Mouse (Mus musculus): ENCODE measurements around the gene Mast4. TPM values are rescaled to one million over a fixed set of nuclear protein-coding genes. Genes with fewer than 3 reads are reported as not detected.

The Mast4 gene
- total and polyA plus RNA-seq, 3 experiments = 2.7 to 7.0 TPM; not detected in 1

- Histone ChIP-seq H3K4me3 (ENCODE audit: control insufficient read depth in 1 of 2, insufficient read depth in 1 of 2, low read depth in 2 of 2, low read length in 2 of 2) (no peak overlapping the region), H3K27me3 (ENCODE audit: control insufficient read depth in 1 of 2, insufficient read depth in 2 of 2, low read length in 2 of 2) (no peaks in the 10 kb centered on the region; a peak in 2 of 4 replicates), H3K9ac (ENCODE audit: control insufficient read depth, low read depth, low read length, poor library complexity, severe bottlenecking) (no peak overlapping the region), H3K4me1 (ENCODE audit: control insufficient read depth in 1 of 2, insufficient read depth in 2 of 2, low read length in 2 of 2) (no peaks in the 10 kb centered on the region), H3K79me2 (ENCODE audit: control insufficient read depth, insufficient read depth, low read length, poor library complexity) (no peaks in the 10 kb centered on the region), H3K36me3 (ENCODE audit: control insufficient read depth in 1 of 2, insufficient read depth in 2 of 2, low read length in 2 of 2) (no peaks in the 10 kb centered on the region), H3K9me3 (replicated peaks; ENCODE audit: insufficient read depth, low read length) (no peaks in the 10 kb centered on the region), H3K27ac (ENCODE audit: control insufficient read depth, low read depth, low read length) (no peak overlapping the region)
- TF ChIP-seq ETS1 (IDR thresholded peaks at IDR 0.05; ENCODE audit: low read depth, low read length) (no peak), TCF12 (IDR thresholded peaks at IDR 0.05; ENCODE audit: low read depth, low read length) (no peak), MEF2A (IDR thresholded peaks at IDR 0.05; ENCODE audit: extremely low read depth, insufficient replicate concordance, low read depth, low read length, poor library complexity, severe bottlenecking) (no peak), CHD1 (IDR thresholded peaks at IDR 0.05; ENCODE audit: low read depth, low read length) (no peak), NRF1 (IDR thresholded peaks at IDR 0.05; ENCODE audit: insufficient read depth, low read depth, low read length, poor library complexity, severe bottlenecking) (no peak), ZKSCAN1 (IDR thresholded peaks at IDR 0.05; ENCODE audit: low read depth, low read length) (no peak), GABPA (IDR thresholded peaks at IDR 0.05; ENCODE audit: low read depth, low read length) (no peak), MAX (IDR thresholded peaks at IDR 0.05; ENCODE audit: low read length) (no peak), NELFE (IDR thresholded peaks at IDR 0.05; ENCODE audit: low read depth, low read length) (no peak), RAD21 (IDR thresholded peaks at IDR 0.05; ENCODE audit: low read depth, low read length) (no peak), GATA1 (IDR thresholded peaks at IDR 0.05; ENCODE audit: low read depth, low read length) (no peak), TAL1 (IDR thresholded peaks at IDR 0.05; ENCODE audit: low read length) (no peak), USF1 (IDR thresholded peaks at IDR 0.05; ENCODE audit: low read depth, low read length) (no peak), POLR2AphosphoS2 (IDR thresholded peaks at IDR 0.05; ENCODE audit: low read length) (no peak), MAZ (IDR thresholded peaks at IDR 0.05; ENCODE audit: low read depth, low read length) (no peak), TBP (IDR thresholded peaks at IDR 0.05; ENCODE audit: low read depth, low read length) (no peak), CTCF (IDR thresholded peaks at IDR 0.05 in 2 of 3, conservative IDR thresholded peaks at IDR 0.05 in 1 of 3; ENCODE audit: control insufficient read depth in 1 of 3, insufficient read depth in 1 of 3, low read depth in 2 of 3, low read length in 3 of 3, poor library complexity in 1 of 3, severe bottlenecking in 1 of 3) (no peak)
- no peak for DNase-seq (ENCODE audit: low read depth, low spot score)
These were observed 370.8 kb downstream of the Mast4 start for GRCm38 (mm10) chr13:102963471-102963870.

- no peak overlapping the region for H3K27ac ChIP-seq (ENCODE audit: control insufficient read depth, low read depth, low read length)
- TF ChIP-seq TAL1 (IDR thresholded peaks at IDR 0.05; ENCODE audit: low read length) (no peak), MAFK (IDR thresholded peaks at IDR 0.05; ENCODE audit: borderline replicate concordance, low read depth, low read length) (no peak), MXI1 (IDR thresholded peaks at IDR 0.05; ENCODE audit: low read depth, low read length) (no peak), UBTF (IDR thresholded peaks at IDR 0.05; ENCODE audit: borderline replicate concordance, insufficient read depth, low read depth, low read length) (no peak), MYB (IDR thresholded peaks at IDR 0.05; ENCODE audit: low read depth, low read length) (no peak), HCFC1 (IDR thresholded peaks at IDR 0.05; ENCODE audit: low read depth, low read length) (no peak)
These were observed 375.7 kb downstream of the Mast4 start for GRCm38 (mm10) chr13:102958273-102959270.

More at GRCm38 (mm10) chr13:102958273-102959270, 375.7 kb downstream of the Mast4 start:
- H3K4me1 ChIP-seq (ENCODE audit: control insufficient read depth in 1 of 2, insufficient read depth in 2 of 2, low read length in 2 of 2) = no peaks in the 10 kb centered on the region
- DNase-seq (ENCODE audit: low read depth, low spot score) = no peak
- H3K27me3 ChIP-seq (ENCODE audit: control insufficient read depth in 1 of 2, insufficient read depth in 2 of 2, low read length in 2 of 2) = peaks cover 3 to 6% of the 10 kb centered on the region in 2 experiments; a peak in 3 of 4 replicates
- no peaks in the 10 kb centered on the region for H3K9me3 ChIP-seq (replicated peaks; ENCODE audit: insufficient read depth, low read length)
- H3K4me3 ChIP-seq (ENCODE audit: control insufficient read depth in 1 of 2, insufficient read depth in 1 of 2, low read depth in 2 of 2, low read length in 2 of 2) = no peak overlapping the region
- no peak overlapping the region for H3K9ac ChIP-seq (ENCODE audit: control insufficient read depth, low read depth, low read length, poor library complexity, severe bottlenecking)
- no peaks in the 10 kb centered on the region for H3K36me3 ChIP-seq (ENCODE audit: control insufficient read depth in 1 of 2, insufficient read depth in 2 of 2, low read length in 2 of 2)
- no peaks in the 10 kb centered on the region for H3K79me2 ChIP-seq (ENCODE audit: control insufficient read depth, insufficient read depth, low read length, poor library complexity)

All from MEL (cell line).